Mouse (Mus musculus) embryonic fibroblast, embryonic 13.5 days (primary cell): ENCODE results near the gene Cspg4. TPM values are rescaled to one million over a fixed set of nuclear protein-coding genes. Genes with fewer than 3 reads are reported as not detected.

Source experiments
- H3K27ac ChIP-seq: 2 replicates; pipeline ENCODE4 v1.5.1; 2012; ENCODE audit warnings: low read length, control low read depth, inconsistent platforms; ENCODE audit not compliant: insufficient read depth
- H3K4me1 ChIP-seq: 2 replicates; pipeline ENCODE4 v1.6.1; 2011; ENCODE audit warnings: low read length; ENCODE audit not compliant: control insufficient read depth, insufficient read depth
- H3K4me3 ChIP-seq: 2 replicates; pipeline ENCODE4 v1.5.1; 2011; ENCODE audit warnings: mild to moderate bottlenecking, control low read depth, low read length; ENCODE audit not compliant: insufficient read depth
- CTCF ChIP-seq: IDR thresholded peaks from 2 replicates; pipeline ENCODE4 v1.5.1; 2011; ENCODE audit warnings: mild to moderate bottlenecking, control low read depth, low read length, moderate library complexity, borderline replicate concordance; ENCODE audit not compliant: insufficient read depth
- POLR2A ChIP-seq: IDR thresholded peaks from 2 replicates; pipeline ENCODE4 v1.6.1; 2011; ENCODE audit warnings: low read depth, mild to moderate bottlenecking, control low read depth, low read length, moderate library complexity
- polyA plus RNA-seq: library from polyadenylated mRNA; stranded (reverse); fragments of >200 nt; gene quantifications from 2 replicates; pipeline ENCODE4 v1.2.4, GENCODE M21; 2011; ENCODE audit warnings: low read depth; ENCODE audit not compliant: missing spikeins, insufficient read length

The Cspg4 gene
- 48.4 and 76.1 TPM in 2 replicates for polyA plus RNA-seq

GRCm38 (mm10) chr9:56864832-56865231 lies at the start of gene Cspg4:
Gene Cspg4 (plus strand): TSS chr9:56865033.
- TF ChIP-seq POLR2A: peak; percentile 99
- no peak for TF ChIP-seq CTCF
- Histone ChIP-seq H3K4me1 (peaks cover 6% of the 10 kb centered on the region; the same call in 1 of the 2 replicates), H3K27ac (peak within 1 kb of the TSS; percentile 46), H3K4me3 (peak within 1 kb of the TSS; percentile 61)

GRCm38 (mm10) chr9:56824900-56825299 lies 39.9 kb upstream of the Cspg4 start:
- TF ChIP-seq CTCF: no peak
- no peak for TF ChIP-seq POLR2A
- H3K4me3 ChIP-seq: no peak overlapping the region
- no peak overlapping the region for H3K27ac ChIP-seq
- no peaks in the 10 kb centered on the region for H3K4me1 ChIP-seq

GRCm38 (mm10) chr9:56825476-56826213 lies 39.2 kb upstream of the Cspg4 start:
- Histone ChIP-seq H3K4me3 (no peak overlapping the region), H3K4me1 (no peaks in the 10 kb centered on the region), H3K27ac (no peak overlapping the region)
- TF ChIP-seq CTCF: no peak
- no peak for TF ChIP-seq POLR2A

- TF ChIP-seq POLR2A (no peak), CTCF (no peak)
- Histone ChIP-seq H3K4me3 (no peak overlapping the region), H3K4me1 (no peaks in the 10 kb centered on the region), H3K27ac (no peak overlapping the region)
Measured at GRCm38 (mm10) chr9:56828146-56828545, 36.7 kb upstream of the Cspg4 start.

GRCm38 (mm10) chr9:56828841-56829240 lies 36.0 kb upstream of the Cspg4 start:
- Histone ChIP-seq H3K4me3 (no peak overlapping the region), H3K4me1 (no peaks in the 10 kb centered on the region), H3K27ac (no peak overlapping the region)
- TF ChIP-seq CTCF: no peak
- no peak for TF ChIP-seq POLR2A

- Histone ChIP-seq H3K4me3 (no peak overlapping the region), H3K4me1 (no peaks in the 10 kb centered on the region), H3K27ac (no peak overlapping the region)
- no peak for TF ChIP-seq CTCF
- no peak for TF ChIP-seq POLR2A
Measured at GRCm38 (mm10) chr9:56830162-56830561, 34.7 kb upstream of the Cspg4 start.

GRCm38 (mm10) chr9:56831904-56832303 lies 32.9 kb upstream of the Cspg4 start:
- Histone ChIP-seq H3K4me1 (no peaks in the 10 kb centered on the region), H3K27ac (no peak overlapping the region), H3K4me3 (no peak overlapping the region)
- TF ChIP-seq POLR2A (no peak), CTCF (no peak)

GRCm38 (mm10) chr9:56832900-56833299 lies 31.9 kb upstream of the Cspg4 start:
- TF ChIP-seq POLR2A: no peak
- no peak for TF ChIP-seq CTCF
- H3K27ac ChIP-seq: no peak overlapping the region
- H3K4me1 ChIP-seq: no peaks in the 10 kb centered on the region
- H3K4me3 ChIP-seq: no peak overlapping the region

GRCm38 (mm10) chr9:56835152-56835551 lies 29.7 kb upstream of the Cspg4 start:
- no peak overlapping the region for H3K27ac ChIP-seq
- no peak for TF ChIP-seq POLR2A
- TF ChIP-seq CTCF: no peak

GRCm38 (mm10) chr9:56840721-56841120 lies 24.1 kb upstream of the Cspg4 start:
- TF ChIP-seq CTCF (no peak), POLR2A (no peak)

More at GRCm38 (mm10) chr9:56835152-56835551, 29.7 kb upstream of the Cspg4 start:
- Histone ChIP-seq H3K4me3 (no peak overlapping the region), H3K4me1 (no peaks in the 10 kb centered on the region)

More at GRCm38 (mm10) chr9:56840721-56841120, 24.1 kb upstream of the Cspg4 start:
- Histone ChIP-seq H3K4me1 (no peaks in the 10 kb centered on the region), H3K4me3 (no peak overlapping the region), H3K27ac (no peak overlapping the region)
